Mouse (Mus musculus) megakaryocyte, adult 5-6 weeks (primary cell): ENCODE results near the gene Fam162a. TPM values are rescaled to one million over a fixed set of nuclear protein-coding genes. Genes with fewer than 3 reads are reported as not detected.
A peak's percentile ranks its signal among the peaks of the same experiment; 100 is the strongest.
"Not testable (repeated sequence)": the region's sequence is repeated elsewhere in the genome, so short reads cannot be mapped to it uniquely, and the experiment has no call there.

Experiments used
- ATAC-seq: 2 replicates; pipeline ENCODE4 v1.8.0; 2016; ENCODE audit warnings: mild to moderate bottlenecking, inconsistent platforms; ENCODE audit not compliant: poor library complexity, severe bottlenecking
- total RNA-seq, 2 experiments: library from RNA; stranded (forward) in 1 of 2; stranded (reverse) in 1 of 2; fragments of 153-499, 151-499 nt in 1 of 2; fragments of 221-1000, 200-1000 nt in 1 of 2; gene quantifications; 2 replicates each; pipeline versions ENCODE4 v1.2.3 to v1.2.4; 2015 to 2017

The Fam162a gene
- total RNA-seq (2015) (42.3 and 54.9 TPM in 2 replicates), total RNA-seq (2017) (32.4 and 33.1 TPM in 2 replicates)

GRCm38 (mm10) chr16:36071450-36072379, at the start of gene Fam162a, which contains the start of gene Ccdc58:
Gene Fam162a (minus strand): TSS chr16:36071594.
Gene Ccdc58 (plus strand): TSS chr16:36071685.
- peak; percentile 93 for ATAC-seq

GRCm38 (mm10) chr16:36115751-36116150, 44.4 kb upstream of the Fam162a start:
- ATAC-seq = not testable (repeated sequence)

GRCm38 (mm10) chr16:36111486-36111885, 40.1 kb upstream of the Fam162a start:
- not testable (repeated sequence) for ATAC-seq

- ATAC-seq = no peak
Observed at GRCm38 (mm10) chr16:36102211-36102610, 30.8 kb upstream of the Fam162a start.

GRCm38 (mm10) chr16:36101526-36101925, 30.1 kb upstream of the Fam162a start:
- no peak for ATAC-seq

GRCm38 (mm10) chr16:36097813-36098499, 26.6 kb upstream of the Fam162a start:
- not testable (repeated sequence) for ATAC-seq

GRCm38 (mm10) chr16:36094079-36094478, 22.7 kb upstream of the Fam162a start:
- no peak for ATAC-seq

GRCm38 (mm10) chr16:36090785-36091509, 19.6 kb upstream of the Fam162a start:
- ATAC-seq = no peak

GRCm38 (mm10) chr16:36089850-36090616, 18.6 kb upstream of the Fam162a start:
- ATAC-seq = no peak

GRCm38 (mm10) chr16:36089065-36089464, 17.7 kb upstream of the Fam162a start:
- no peak for ATAC-seq

GRCm38 (mm10) chr16:36087846-36088245, 16.5 kb upstream of the Fam162a start:
- no peak for ATAC-seq

GRCm38 (mm10) chr16:36079916-36080315, 8.5 kb upstream of the Fam162a start:
- ATAC-seq = no peak

GRCm38 (mm10) chr16:36074772-36075171, 3.4 kb upstream of the Fam162a start:
- no peak for ATAC-seq

- no peak for ATAC-seq
Observed at GRCm38 (mm10) chr16:36072410-36073011, 1.1 kb upstream of the Fam162a start.

- ATAC-seq = no peak
Observed at GRCm38 (mm10) chr16:36071071-36071449, 334 bp downstream of the Fam162a start.

GRCm38 (mm10) chr16:36069819-36070575, 1.4 kb downstream of the Fam162a start:
- ATAC-seq = no peak

GRCm38 (mm10) chr16:36068356-36068755, 3.0 kb downstream of the Fam162a start:
- ATAC-seq = no peak

- ATAC-seq = no peak
Observed at GRCm38 (mm10) chr16:36067694-36068093, 3.7 kb downstream of the Fam162a start.

GRCm38 (mm10) chr16:36064904-36065303, 6.5 kb downstream of the Fam162a start:
- ATAC-seq = no peak
